Mouse (Mus musculus) neural tube, embryonic 10.5 days (tissue): ENCODE measurements around the gene Rap1gds1.
A peak's percentile ranks its signal among the peaks of the same experiment; 100 is the strongest.

ENCODE experiments used
- DNase-seq: peaks from one replicate; pipeline ENCODE4 v3.0.0-alpha.2; 2017; ENCODE audit warnings: low spot score; ENCODE audit errors: extremely low spot score

The Rap1gds1 gene

GRCm38 (mm10) chr3:138949081-138949480, 125.9 kb downstream of the Rap1gds1 start:
- no peak for DNase-seq

DNA sequence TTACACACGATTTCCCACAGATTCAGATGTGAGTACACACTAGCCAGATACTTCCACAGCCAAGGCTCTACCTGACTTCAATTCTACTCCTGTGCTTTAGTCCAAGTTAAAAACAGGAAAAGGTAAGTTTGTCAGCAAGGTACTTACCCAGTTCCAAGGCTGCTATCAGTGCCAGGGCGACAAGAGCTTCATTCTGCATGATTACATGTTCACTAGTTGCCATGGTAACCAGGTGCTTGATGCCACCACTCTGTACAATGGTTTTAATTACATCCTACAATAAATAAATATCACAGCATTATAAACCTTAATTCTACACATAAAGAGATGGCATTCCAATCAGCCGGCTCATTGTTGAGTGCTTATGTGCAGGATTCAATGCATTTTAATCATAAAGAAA, 129.5 kb downstream of the Rap1gds1 start:
- DNase-seq, result no peak

GRCm38 (mm10) chr3:138941604-138942003, 133.4 kb downstream of the Rap1gds1 start:
- DNase-seq, result no peak

DNA sequence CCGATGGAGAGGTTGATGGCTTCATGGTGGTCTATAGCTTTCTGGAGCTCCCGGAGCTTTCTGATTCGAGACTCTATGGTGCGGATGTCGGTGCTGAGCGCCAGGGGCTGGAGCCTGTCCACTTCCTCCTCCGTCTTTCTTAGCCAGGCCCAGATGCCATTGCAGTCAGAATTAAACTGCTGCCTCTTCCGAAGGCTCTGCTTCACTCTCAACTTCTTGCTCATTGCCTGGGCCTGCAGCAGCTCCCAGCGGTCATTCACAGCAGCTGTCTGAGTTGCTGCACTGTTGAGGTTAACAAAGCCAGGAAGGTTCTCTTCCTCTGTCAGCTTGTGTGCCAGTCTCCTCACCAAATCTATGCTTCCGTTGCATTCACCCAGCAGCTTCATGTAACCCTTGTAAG, 137.8 kb downstream of the Rap1gds1 start:
- DNase-seq, result no peak

GRCm38 (mm10) chr3:138936780-138937179, 138.2 kb downstream of the Rap1gds1 start:
- DNase-seq, result no peak

- no peak for DNase-seq
These were observed 147.6 kb downstream of the Rap1gds1 start for GRCm38 (mm10) chr3:138927437-138927836.

- DNase-seq, result no peak
These were observed 148.8 kb downstream of the Rap1gds1 start for GRCm38 (mm10) chr3:138926161-138926560.

GRCm38 (mm10) chr3:138918241-138918640, 156.8 kb downstream of the Rap1gds1 start:
- DNase-seq, result no peak

GRCm38 (mm10) chr3:138917016-138917415, 158.0 kb downstream of the Rap1gds1 start:
- DNase-seq, result no peak

- no peak for DNase-seq
These were observed 158.4 kb downstream of the Rap1gds1 start for GRCm38 (mm10) chr3:138916591-138916990.

DNA sequence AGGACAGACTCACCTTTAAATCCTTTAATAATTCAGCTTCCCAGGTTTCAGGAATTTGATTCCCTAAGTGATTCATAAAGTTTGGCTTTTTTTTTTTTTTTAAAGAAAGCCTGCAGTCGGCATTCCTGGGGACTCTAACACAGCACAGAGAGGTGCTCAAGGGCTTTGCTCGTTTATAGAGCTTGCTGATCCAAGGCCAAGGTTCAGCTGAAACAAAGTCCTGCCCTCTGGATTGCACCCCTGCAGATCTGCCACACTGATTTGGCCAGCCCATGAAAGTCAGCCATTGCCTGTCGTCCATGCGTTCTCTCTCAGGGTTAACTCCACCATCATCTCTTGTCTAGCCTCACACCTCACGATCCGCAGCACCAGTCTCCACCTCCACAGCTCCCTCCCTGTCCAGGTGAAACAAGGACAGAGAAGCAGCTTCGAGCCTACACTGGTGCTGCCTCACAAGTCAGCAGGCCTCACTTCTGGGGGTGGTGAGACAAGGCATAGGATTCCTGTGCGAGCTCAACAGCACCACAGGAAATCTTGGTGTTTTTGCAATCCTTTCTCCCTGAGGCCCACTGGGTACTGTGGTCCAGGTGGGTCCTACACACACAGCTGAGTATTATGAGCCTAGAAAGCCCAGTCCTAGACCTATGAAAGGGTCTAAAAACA, 160.2 kb downstream of the Rap1gds1 start:
- DNase-seq, result no peak

GRCm38 (mm10) chr3:138912504-138912903, 162.5 kb downstream of the Rap1gds1 start:
- DNase-seq, result no peak

- DNase-seq, result no peak
These were observed 165.7 kb downstream of the Rap1gds1 start for GRCm38 (mm10) chr3:138909313-138909712.

DNA sequence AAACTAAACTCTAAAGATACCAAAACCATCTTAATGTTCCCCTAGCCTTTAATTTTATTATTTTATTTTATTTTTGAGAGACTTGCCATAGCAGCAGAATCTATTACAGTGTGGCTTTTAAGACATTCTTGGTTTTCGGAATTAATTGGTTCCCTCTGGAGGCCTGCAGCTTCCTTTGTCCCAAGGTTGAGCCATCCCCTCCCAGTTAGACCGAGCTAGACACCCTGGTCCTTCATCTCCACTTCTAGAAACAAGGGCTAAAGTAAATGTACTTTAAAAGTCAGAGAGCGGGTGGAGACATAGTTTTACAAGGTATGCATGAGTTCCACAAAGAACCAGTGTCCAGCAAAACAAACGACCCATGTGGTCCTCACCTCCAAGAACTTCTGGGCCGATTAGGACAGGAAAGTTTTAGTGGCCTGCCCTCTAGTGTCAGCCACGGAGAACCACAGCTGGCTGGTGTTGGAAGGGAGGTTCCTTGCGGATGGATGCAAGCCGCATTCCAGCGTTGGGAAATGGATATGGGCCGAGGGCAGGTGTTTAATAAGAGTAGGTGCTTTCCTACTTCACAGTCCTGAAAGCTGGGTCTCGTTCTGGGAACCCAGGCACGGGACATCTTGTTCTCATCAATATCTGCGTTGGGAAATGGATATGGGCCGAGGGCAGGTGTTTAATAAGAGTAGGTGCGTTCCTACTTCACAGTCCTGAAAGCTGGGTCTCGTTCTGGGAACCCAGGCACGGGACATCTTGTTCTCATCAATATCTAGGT, 168.7 kb downstream of the Rap1gds1 start:
- DNase-seq, result peak; percentile 73

GRCm38 (mm10) chr3:138905678-138906077, 169.3 kb downstream of the Rap1gds1 start:
- DNase-seq, result peak; percentile 40

DNA sequence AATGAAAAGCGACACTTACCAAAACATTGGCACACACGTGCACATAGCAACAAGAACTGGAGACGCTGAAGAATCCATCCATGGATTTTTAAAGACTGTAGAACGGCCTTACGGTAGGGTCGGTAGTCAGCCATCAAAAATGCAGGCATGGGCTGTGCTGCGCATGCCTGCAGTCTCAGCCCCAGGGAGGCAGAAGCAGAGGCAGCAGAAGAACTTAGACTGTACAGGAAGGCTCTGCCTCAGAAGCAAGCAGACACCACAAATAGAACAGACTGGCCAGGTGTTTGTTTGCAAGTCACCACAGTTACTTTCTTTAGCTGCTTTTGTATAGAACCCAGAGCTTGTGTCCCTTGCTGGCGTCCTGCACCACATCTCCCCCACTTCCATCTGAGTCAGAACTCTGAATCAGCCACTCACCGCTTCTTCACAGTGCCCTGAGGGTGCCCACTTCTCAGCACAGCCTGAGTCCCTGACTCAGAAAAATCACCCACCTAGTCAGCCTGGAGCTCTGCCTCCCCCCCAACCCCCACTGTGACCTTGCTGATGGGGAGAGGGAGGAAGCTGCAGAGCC, 174.3 kb downstream of the Rap1gds1 start:
- DNase-seq, result no peak

GRCm38 (mm10) chr3:138898055-138898454, 176.9 kb downstream of the Rap1gds1 start:
- no peak for DNase-seq

GRCm38 (mm10) chr3:138897500-138897899, 177.5 kb downstream of the Rap1gds1 start:
- no peak for DNase-seq

DNA sequence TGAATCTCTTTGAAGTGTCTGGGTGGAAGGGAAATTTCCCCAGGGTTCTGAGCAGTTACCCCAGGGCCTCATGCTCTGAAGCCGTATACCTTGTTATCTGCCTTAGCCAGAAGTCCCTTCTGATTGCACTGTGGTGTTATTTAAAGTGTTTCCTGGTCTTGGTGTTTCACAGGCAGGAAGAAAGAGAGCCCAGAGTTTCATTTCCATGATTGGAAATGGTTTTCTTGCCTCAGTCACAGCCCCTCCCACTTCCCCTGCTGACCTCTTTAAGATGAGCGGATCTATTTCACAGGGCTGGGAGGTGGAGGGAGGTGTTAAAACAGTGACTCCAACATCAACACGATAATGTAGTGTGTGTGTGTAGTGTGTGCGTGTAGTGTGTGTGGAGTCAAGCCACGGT, 181.5 kb downstream of the Rap1gds1 start:
- no peak for DNase-seq

DNA sequence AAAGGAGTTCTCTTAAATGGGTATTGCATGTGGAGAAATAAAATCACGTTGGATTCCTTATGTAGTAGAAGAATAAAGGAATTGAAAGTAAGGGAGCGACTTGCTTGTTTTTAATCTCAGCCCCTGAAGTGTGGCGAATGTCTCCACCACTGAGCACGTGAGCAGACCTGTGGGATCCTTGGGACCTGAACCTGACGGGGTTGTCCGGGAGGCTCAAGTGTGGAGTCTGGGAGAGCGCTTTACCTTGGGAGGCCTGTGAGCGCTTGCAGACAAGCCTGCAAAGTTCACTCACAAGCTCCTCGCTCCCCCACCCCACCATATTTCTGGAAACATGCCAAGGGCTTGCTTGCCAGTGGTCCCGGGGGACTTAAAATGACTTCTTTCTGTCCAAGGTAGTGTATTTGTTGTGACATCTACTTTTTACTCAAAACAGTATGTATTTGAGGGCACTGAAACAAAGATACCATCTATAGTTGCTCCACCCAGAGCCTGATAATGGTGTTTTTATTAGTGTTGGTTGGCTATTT, 185.2 kb downstream of the Rap1gds1 start:
- no peak for DNase-seq

DNA sequence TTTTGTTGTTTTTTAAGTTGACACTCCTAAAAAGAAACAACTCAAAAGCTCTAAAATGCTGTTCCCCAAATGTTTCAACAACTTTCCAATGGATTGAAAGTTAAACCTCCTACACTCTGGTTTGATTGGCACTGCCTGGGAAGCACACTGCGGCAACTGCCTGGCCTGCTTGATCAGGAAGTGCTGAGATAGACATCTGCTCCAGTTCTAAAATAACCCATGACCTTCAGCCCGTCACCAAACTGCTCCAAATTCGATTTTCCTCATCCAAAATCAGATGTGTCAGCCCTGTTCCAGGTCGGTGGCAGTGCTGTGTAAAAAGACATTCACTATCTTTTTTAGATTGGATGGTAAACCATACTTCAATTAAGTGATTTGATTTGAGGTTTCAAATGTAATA, 185.8 kb downstream of the Rap1gds1 start:
- DNase-seq, result no peak

- DNase-seq, result no peak
These were observed 188.9 kb downstream of the Rap1gds1 start for GRCm38 (mm10) chr3:138886121-138886520.
